9 mouse cellular contexts compared by ENCODE assay signal in genomic region chr2:128172266-128172665, GRCm38 (mm10). TPM values are rescaled to one million over a fixed set of nuclear protein-coding genes. Genes with fewer than 3 reads are reported as not detected.
DNase-seq lines count a peak whose midpoint lies in the region; ATAC-seq lines count a peak whose summit lies in the region.
"Had no signal": no experiment of that assay in that cellular context is flagged by ENCODE, and none has a peak within 500 bp of the region (broad histone marks: within the 10 kb centered on the region; RNA-seq: fewer than 3 reads in every experiment).

No protein-coding gene starts in this region.

- H3K4me2 ChIP-seq in heart, embryonic 12.5 days: no peak overlapping the region
- H3K4me2 ChIP-seq in midbrain, embryonic 16.5 days (ENCODE audit: low read length): no peak overlapping the region
- H3K4me2 ChIP-seq: neural tube, embryonic 13.5 days had no signal

- H3K36me3 ChIP-seq in heart, embryonic 12.5 days: no peaks in the 10 kb centered on the region
- no peaks in the 10 kb centered on the region for H3K36me3 ChIP-seq in midbrain, embryonic 16.5 days (ENCODE audit: control insufficient read depth, insufficient read depth, low read length)
- H3K36me3 ChIP-seq: neural tube, embryonic 13.5 days had no signal

- H3K4me1 ChIP-seq in heart, embryonic 12.5 days (replicated peaks): peaks cover 35% of the 10 kb centered on the region
- peaks cover 9% of the 10 kb centered on the region for H3K4me1 ChIP-seq in midbrain, embryonic 16.5 days (ENCODE audit: control insufficient read depth, insufficient read depth, low read length)

- no peaks in the 10 kb centered on the region for H3K9me3 ChIP-seq in heart, embryonic 12.5 days (replicated peaks)
- no peaks in the 10 kb centered on the region for H3K9me3 ChIP-seq in midbrain, embryonic 16.5 days (replicated peaks; ENCODE audit: control insufficient read depth, low read length, poor library complexity, severe bottlenecking)
- H3K9me3 ChIP-seq: neural tube, embryonic 13.5 days had no signal

- peak; percentile 25 for DNase-seq in heart, adult 8-10 months (ENCODE audit: low spot score)
- DNase-seq in cerebellum, adult 11 months: peak; percentile 76
- peak; percentile 61 to 69 for DNase-seq in layer of hippocampus, adult 8-10 months (ENCODE audit: low spot score in 2 of 2)
- DNase-seq in ovary, postnatal 36 days (ENCODE audit: low spot score): peak; percentile 46
- no peak for DNase-seq in thymus, postnatal 4 days

- H3K27me3 ChIP-seq in heart, embryonic 12.5 days (replicated peaks): no peaks in the 10 kb centered on the region
- H3K27me3 ChIP-seq in midbrain, embryonic 16.5 days (ENCODE audit: control insufficient read depth, insufficient read depth, low read depth, low read length): no peaks in the 10 kb centered on the region
- H3K27me3 ChIP-seq: neural tube, embryonic 13.5 days had no signal

- H3K9ac ChIP-seq in heart, embryonic 12.5 days: no peak overlapping the region
- H3K9ac ChIP-seq in midbrain, embryonic 16.5 days (ENCODE audit: low read depth, low read length): no peak overlapping the region
- H3K9ac ChIP-seq: neural tube, embryonic 13.5 days had no signal

- 86% methylated on average over 5 of the region's 5 CpGs for WGBS in heart, embryonic 12.5 days
- WGBS in midbrain, embryonic 16.5 days: 93% methylated on average over 5 of the region's 5 CpGs

- H3K27ac ChIP-seq in heart, embryonic 12.5 days (ENCODE audit: poor library complexity, severe bottlenecking): no peak overlapping the region
- H3K27ac ChIP-seq in midbrain, embryonic 16.5 days (ENCODE audit: low read length): no peak overlapping the region
- H3K27ac ChIP-seq: neural tube, embryonic 13.5 days had no signal

- ATAC-seq in heart, embryonic 12.5 days (ENCODE audit: insufficient number of reproducible peaks, low FRiP score): no peak
- ATAC-seq in megakaryocyte-erythroid progenitor cell, adult 5-6 weeks (replicated peaks; ENCODE audit: low FRiP score, low TSS enrichment, poor library complexity, severe bottlenecking): no peak
- no peak for ATAC-seq in midbrain, embryonic 16.5 days

- H3K4me3 ChIP-seq in heart, embryonic 12.5 days: no peak overlapping the region
- no peak overlapping the region for H3K4me3 ChIP-seq in midbrain, embryonic 16.5 days (ENCODE audit: low read depth, low read length)
- H3K4me3 ChIP-seq: neural tube, embryonic 13.5 days had no signal

RNA-seq across cellular contexts. Expression of gene Bcl2l11, which starts 46.4 kb away (rescaled TPM):
- total RNA-seq in heart, adult 8-10 months (2022): 10 to 100 TPM in 2 of 4 experiments, 1 to 10 TPM in 2; 7.6 to 16.4 (median 11.3) TPM
- polyA plus RNA-seq in heart, embryonic 12.5 days (2016; fragmentation: Nextera tagmentation; extraction: Ambion mirVana): 21.6 and 23.3 TPM in 2 replicates
- total RNA-seq in layer of hippocampus, adult 8-10 months (2022): 1 to 10 TPM; 5.1 to 8.1 (median 6.5) TPM
- total RNA-seq in megakaryocyte-erythroid progenitor cell, adult 5-6 weeks (2014; fragmentation: Nextera tagmentation): 22.5 and 31.0 TPM in 2 replicates
- total RNA-seq in megakaryocyte-erythroid progenitor cell, adult 5-6 weeks (2017): 11.9 and 21.6 TPM in 2 replicates
- 7.4 and 9.4 TPM in 2 replicates for polyA plus RNA-seq in midbrain, embryonic 16.5 days (2015; fragmentation: Nextera tagmentation; extraction: Ambion mirVana)
